Mouse (Mus musculus): Measurements from ENCODE around the gene Aldh4a1. TPM values are rescaled to one million over a fixed set of nuclear protein-coding genes. Genes with fewer than 3 reads are reported as not detected.
A peak's percentile ranks its signal among the peaks of the same experiment; 100 is the strongest.

Gene Aldh4a1
- polyA plus RNA-seq, 1 experiment from 2014 or later: 28.0 TPM

DNA sequence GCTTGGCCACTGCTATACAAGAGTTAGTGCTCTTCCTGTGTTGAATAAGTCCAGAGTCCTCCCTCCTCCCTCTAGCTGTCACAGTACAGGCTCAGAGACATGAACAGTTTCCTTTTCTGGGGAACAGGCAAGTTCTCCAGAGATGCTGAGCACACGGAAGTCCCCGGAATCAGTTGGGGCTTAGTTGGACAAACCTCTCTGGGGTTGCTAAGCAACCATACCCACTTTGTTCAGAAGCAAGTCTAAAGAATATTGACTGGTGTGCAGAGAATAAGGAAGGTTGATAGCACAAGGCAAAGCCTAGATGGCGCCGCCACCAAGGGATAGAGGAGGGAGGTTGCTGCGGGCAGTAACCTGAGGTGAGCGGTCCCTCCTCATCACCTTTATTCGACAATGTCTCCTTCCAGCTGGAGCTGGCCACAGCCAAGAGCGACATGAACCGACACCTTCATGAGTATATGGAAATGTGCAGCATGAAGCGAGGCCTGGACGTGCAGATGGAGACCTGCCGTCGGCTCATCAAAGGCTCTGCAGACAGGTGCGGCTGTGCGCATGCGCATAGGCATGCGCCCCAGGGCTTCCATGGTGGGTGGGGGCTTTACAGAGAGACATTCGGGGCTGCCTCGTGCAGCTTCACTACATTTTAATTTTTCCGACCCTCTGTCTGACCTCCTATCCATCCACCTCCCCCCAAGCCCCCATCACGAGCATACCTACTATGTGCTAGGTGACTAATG lies 8.0 kb upstream of the Aldh4a1 start:
- H3K4me1 ChIP-seq: peaks cover 30% of the 10 kb centered on the region
- H3K27me3 ChIP-seq (ENCODE audit: insufficient read depth, poor library complexity, severe bottlenecking): no peaks in the 10 kb centered on the region
- H3K36me3 ChIP-seq: peaks cover 48% of the 10 kb centered on the region
- no peak overlapping the region for H3K27ac ChIP-seq
- no peak for DNase-seq (ENCODE audit: low spot score)
- no peak overlapping the region for H3K4me3 ChIP-seq
- H3K9me3 ChIP-seq: 0 out of 2 replicates have a peak, but pooled peaks cover 5% of the 10 kb centered on the region
- WGBS: 88% methylated on average over 21 of the region's 21 CpGs

DNA sequence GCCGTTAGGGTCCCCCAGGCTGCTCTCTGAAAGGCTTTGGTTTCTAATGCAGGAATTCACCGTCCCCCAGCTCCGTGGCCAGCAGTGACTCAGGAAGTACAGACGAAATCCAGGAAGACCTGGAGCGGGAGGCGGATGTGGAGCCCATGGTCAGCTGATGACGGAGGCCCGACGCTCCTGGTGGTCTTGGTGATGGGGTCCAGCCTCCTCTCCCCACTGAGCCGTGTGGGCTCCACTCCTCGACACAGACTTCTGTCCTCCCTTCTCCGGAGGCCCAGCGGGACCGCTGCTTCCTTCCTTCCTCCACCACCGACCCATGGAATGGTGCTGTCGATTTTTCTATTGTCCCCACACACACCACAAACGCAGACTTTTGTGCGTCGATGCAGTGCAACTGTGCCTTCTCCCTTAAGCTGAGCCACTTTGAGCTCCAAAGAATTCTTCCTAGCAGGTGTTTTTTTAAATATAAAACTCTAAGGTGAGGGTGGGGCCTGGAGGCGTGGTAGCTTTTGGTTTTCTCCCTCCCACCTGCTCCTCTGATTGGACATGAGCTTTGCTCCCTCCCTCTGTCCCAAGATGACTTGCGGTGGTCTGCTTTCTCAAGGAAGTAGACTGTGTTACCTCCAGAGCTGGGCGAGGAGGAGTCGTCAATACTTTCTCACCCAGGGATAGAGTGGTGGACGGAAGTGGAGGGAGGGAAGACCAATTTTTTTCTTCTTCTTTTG lies 6.2 kb upstream of the Aldh4a1 start:
- Histone ChIP-seq H3K4me3 (peak overlapping the region; percentile 63), H3K9me3 (0 out of 2 replicates have a peak, but pooled peaks cover 5% of the 10 kb centered on the region), H3K27ac (peak overlapping the region; percentile 89), H3K36me3 (peaks cover 47% of the 10 kb centered on the region), H3K4me1 (peaks cover 23% of the 10 kb centered on the region), H3K27me3 (ENCODE audit: insufficient read depth, poor library complexity, severe bottlenecking) (no peaks in the 10 kb centered on the region)
- WGBS: 10% methylated on average over 24 of the region's 24 CpGs
- peak; percentile 89 for DNase-seq (ENCODE audit: low spot score)

DNA sequence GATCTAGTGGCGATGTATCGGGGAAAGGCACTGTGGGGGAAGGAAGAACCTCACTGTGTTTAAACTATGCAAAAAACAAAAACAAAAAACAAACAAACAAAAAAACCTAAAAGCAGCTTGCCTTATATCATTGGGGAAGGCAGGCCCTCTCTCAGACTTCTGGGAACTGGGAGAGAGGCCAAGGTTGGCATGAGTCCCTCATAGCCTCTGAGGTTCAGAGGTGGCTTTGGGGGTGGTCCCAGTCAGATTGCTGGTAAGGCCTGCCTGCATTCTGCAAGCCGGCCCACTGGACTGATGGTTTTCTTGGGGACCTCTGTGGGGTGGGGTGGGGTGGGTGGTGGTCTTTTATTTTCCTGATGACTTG lies 5.7 kb upstream of the Aldh4a1 start:
- peaks cover 21% of the 10 kb centered on the region for H3K4me1 ChIP-seq
- H3K27me3 ChIP-seq (ENCODE audit: insufficient read depth, poor library complexity, severe bottlenecking): no peaks in the 10 kb centered on the region
- DNase-seq (ENCODE audit: low spot score): no peak
- WGBS: 67% methylated on average over 3 of the region's 3 CpGs
- peak overlapping the region; percentile 89 for H3K27ac ChIP-seq
- H3K4me3 ChIP-seq: peak overlapping the region; percentile 63
- 0 out of 2 replicates have a peak, but pooled peaks cover 5% of the 10 kb centered on the region for H3K9me3 ChIP-seq
- peaks cover 47% of the 10 kb centered on the region for H3K36me3 ChIP-seq

DNA sequence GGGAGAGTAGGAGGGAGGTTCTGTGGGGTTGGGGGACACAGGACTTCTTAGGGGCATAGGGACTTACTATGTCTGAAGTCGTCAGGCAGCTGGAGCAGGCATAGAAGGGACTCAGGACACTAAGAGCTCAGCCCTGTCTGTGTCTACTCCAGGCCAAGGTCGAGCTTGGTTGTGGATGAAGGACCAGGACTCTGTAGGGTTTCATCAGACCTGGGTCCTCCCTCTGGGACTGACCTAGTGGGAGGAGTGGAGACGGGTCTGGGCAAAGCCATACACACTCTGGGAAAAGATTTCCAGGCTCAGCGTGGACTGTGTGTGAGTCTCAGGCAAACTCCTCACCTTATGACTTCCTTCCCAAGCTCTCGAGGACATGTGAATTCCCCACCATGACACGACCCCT lies 2.9 kb upstream of the Aldh4a1 start:
- Histone ChIP-seq H3K4me1 (peaks cover 42% of the 10 kb centered on the region), H3K9me3 (no peaks in the 10 kb centered on the region), H3K36me3 (peaks cover 23% of the 10 kb centered on the region), H3K27me3 (ENCODE audit: insufficient read depth, poor library complexity, severe bottlenecking) (peaks cover 13% of the 10 kb centered on the region; the same call in 1 of the 2 replicates), H3K4me3 (no peak overlapping the region), H3K27ac (no peak overlapping the region)
- no peak for DNase-seq (ENCODE audit: low spot score)
- WGBS: 71% methylated on average over 6 of the region's 6 CpGs

DNA sequence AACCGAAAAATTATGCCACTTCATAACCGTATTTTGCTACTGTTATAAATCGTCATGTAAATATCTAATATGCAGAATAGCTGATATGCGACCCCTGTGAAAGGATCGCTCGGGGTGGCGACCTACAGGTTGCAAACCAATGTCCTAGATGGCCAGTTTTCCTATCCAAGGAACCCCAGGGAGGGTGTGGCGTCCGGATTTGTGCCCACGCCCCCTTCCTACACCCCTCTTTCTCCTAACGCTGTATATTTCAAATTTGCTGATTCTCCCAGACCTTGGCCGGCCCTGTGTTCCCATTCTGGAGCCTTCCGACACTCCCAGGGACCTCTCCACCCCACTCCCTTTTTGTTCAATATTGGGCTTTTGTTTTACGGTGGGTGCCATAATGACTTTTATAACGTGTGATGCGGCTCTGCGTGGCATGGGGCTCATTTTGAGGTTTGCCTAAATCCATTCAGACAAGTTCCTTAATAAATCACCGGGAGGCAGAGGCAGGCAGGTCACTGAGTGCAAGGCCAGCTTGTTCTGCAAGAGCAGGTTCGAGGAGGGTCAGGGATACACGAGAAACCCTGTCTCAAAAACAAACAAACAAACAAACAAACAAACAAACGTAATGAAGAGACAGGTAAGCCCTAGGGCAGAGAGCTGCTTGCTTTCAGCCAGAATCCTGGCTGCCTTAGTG lies 909 bp downstream of the Aldh4a1 start:
- 29% methylated on average over 21 of the region's 21 CpGs for WGBS
- no peaks in the 10 kb centered on the region; the same call in 1 of the 2 replicates for H3K36me3 ChIP-seq
- H3K27me3 ChIP-seq (ENCODE audit: insufficient read depth, poor library complexity, severe bottlenecking): peaks cover 29% of the 10 kb centered on the region
- no peaks in the 10 kb centered on the region for H3K9me3 ChIP-seq
- no peak for DNase-seq (ENCODE audit: low spot score)
- peak overlapping the region; percentile 71 for H3K4me3 ChIP-seq
- H3K4me1 ChIP-seq: peaks cover 20% of the 10 kb centered on the region
- H3K27ac ChIP-seq: peak overlapping the region; percentile 95

DNA sequence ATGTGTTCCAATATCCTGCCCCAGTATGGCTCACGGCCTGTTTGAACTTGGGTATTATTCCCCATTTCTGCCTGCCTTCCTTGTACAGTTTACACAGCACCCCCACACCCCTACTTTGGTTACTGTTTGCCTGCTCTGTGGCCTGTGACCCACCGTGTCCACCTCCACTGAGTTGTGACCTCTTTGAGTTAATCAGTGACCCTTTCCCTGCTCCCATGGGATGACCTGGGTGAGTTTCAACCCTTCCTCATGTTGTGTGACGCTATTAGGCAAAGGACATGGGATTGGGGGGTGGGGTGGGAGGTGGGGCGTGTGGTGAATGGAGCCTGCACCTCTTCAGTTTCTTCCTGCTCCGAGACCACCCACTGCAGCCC lies 1.4 kb downstream of the Aldh4a1 start:
- 69% methylated on average over 5 of the region's 5 CpGs for WGBS
- DNase-seq (ENCODE audit: low spot score): no peak
- H3K4me3 ChIP-seq: no peak overlapping the region

DNA sequence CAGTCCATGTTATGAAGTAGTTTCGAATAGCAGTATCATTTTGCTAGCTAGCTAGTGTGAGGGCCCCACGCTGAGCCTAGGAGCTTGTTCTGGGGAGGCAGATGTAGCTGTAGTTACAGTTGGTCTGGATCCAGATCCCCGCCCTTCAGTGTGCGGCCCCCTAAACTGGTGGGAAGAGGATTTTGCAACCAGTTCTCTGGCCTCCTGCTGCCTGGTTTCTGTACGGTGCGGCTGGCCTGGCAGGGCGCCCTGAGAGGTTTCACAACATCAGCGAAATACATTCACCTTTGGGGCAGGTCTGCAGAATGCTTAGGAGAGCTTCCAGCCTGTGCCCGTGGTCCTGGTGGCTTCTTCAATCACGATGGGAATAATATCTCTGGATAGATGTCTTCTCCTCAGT lies 2.0 kb downstream of the Aldh4a1 start:
- Histone ChIP-seq H3K36me3 (no peaks in the 10 kb centered on the region; the same call in 1 of the 2 replicates), H3K27me3 (ENCODE audit: insufficient read depth, poor library complexity, severe bottlenecking) (peaks cover 29% of the 10 kb centered on the region), H3K27ac (no peak overlapping the region), H3K4me3 (no peak overlapping the region), H3K4me1 (peaks cover 28% of the 10 kb centered on the region), H3K9me3 (no peaks in the 10 kb centered on the region)
- no peak for DNase-seq (ENCODE audit: low spot score)
- 77% methylated on average over 10 of the region's 10 CpGs for WGBS

More for the DNA sequence above, 1.4 kb downstream of the Aldh4a1 start:
- Histone ChIP-seq H3K9me3 (no peaks in the 10 kb centered on the region), H3K36me3 (no peaks in the 10 kb centered on the region; the same call in 1 of the 2 replicates), H3K27me3 (ENCODE audit: insufficient read depth, poor library complexity, severe bottlenecking) (peaks cover 29% of the 10 kb centered on the region), H3K4me1 (peaks cover 24% of the 10 kb centered on the region), H3K27ac (no peak overlapping the region)

DNA sequence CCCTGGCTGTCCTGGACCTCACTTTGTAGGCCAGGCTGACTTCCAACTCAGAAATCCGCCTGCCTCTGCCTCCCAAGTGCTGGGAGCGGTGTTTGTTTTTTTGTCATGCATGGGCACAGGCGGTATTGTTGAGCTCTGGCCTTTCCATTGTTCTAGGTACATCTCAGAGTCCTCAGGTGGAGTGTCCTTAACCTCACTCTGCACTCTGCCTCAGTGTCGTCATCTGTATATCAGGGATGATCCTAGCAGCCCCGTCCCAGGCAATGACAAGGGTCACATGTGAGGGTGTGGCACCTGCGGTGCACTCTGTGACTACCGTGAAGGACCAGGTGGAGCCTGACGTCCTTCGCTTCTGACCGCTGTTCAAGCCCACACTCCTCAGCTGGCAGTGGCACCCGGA lies 4.7 kb downstream of the Aldh4a1 start:
- Histone ChIP-seq H3K4me3 (no peak overlapping the region), H3K36me3 (no peaks in the 10 kb centered on the region), H3K27ac (no peak overlapping the region), H3K9me3 (no peaks in the 10 kb centered on the region), H3K27me3 (ENCODE audit: insufficient read depth, poor library complexity, severe bottlenecking) (peaks cover 50% of the 10 kb centered on the region), H3K4me1 (peaks cover 30% of the 10 kb centered on the region)
- 87% methylated on average over 11 of the region's 11 CpGs for WGBS
- DNase-seq (ENCODE audit: low spot score): no peak

DNA sequence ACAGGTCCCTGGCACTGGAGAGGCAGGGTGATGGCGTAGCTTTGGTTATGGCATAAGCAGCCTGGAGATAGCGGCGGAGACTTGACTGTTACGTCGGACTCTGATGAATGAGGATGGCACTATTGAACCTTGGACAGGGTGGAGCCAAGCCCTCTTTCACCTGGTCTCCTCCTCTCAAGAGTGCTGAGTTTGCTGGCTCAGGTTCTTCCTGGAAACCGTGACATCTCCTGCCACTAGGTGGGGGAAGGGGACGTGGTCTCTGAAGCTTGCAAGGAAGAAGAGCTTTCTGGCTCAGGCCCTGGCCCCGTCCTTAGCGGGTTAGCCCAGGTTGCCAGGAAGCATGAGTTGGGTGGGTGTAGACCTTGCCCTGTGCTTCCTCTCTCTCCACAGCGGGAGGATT lies 7.5 kb downstream of the Aldh4a1 start:
- H3K27me3 ChIP-seq (ENCODE audit: insufficient read depth, poor library complexity, severe bottlenecking): peaks cover 59% of the 10 kb centered on the region
- WGBS: 61% methylated on average over 10 of the region's 10 CpGs
- no peak for DNase-seq (ENCODE audit: low spot score)

DNA sequence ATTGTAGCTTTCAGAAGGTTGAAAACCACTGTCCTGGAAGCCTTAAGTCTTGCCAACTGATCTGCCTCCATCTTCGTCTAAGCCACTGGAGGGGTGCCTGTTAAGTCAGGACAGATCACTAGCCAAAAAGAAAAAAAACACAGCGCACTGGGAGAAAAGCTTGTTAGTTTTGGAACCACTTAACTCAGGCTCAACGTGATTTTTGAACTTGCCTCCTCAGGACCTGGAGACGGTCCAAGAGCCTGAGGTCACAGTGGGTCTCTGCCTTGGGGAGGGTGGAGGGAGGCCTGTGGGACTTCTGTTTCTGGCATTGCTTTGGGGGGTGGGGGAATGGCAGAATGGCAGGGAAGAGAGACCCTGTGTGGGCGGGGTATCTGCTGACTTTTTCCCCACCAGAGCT lies 8.5 kb downstream of the Aldh4a1 start:
- Histone ChIP-seq H3K4me1 (peaks cover 12% of the 10 kb centered on the region), H3K27me3 (ENCODE audit: insufficient read depth, poor library complexity, severe bottlenecking) (peaks cover 60% of the 10 kb centered on the region), H3K9me3 (no peaks in the 10 kb centered on the region), H3K4me3 (no peak overlapping the region), H3K27ac (no peak overlapping the region), H3K36me3 (0 out of 2 replicates have a peak, but pooled peaks cover 3% of the 10 kb centered on the region)
- WGBS: 71% methylated on average over 5 of the region's 5 CpGs
- no peak for DNase-seq (ENCODE audit: low spot score)

More for the DNA sequence above, 7.5 kb downstream of the Aldh4a1 start:
- Histone ChIP-seq H3K27ac (no peak overlapping the region), H3K4me3 (no peak overlapping the region), H3K36me3 (no peaks in the 10 kb centered on the region), H3K4me1 (peaks cover 12% of the 10 kb centered on the region), H3K9me3 (no peaks in the 10 kb centered on the region)

DNA sequence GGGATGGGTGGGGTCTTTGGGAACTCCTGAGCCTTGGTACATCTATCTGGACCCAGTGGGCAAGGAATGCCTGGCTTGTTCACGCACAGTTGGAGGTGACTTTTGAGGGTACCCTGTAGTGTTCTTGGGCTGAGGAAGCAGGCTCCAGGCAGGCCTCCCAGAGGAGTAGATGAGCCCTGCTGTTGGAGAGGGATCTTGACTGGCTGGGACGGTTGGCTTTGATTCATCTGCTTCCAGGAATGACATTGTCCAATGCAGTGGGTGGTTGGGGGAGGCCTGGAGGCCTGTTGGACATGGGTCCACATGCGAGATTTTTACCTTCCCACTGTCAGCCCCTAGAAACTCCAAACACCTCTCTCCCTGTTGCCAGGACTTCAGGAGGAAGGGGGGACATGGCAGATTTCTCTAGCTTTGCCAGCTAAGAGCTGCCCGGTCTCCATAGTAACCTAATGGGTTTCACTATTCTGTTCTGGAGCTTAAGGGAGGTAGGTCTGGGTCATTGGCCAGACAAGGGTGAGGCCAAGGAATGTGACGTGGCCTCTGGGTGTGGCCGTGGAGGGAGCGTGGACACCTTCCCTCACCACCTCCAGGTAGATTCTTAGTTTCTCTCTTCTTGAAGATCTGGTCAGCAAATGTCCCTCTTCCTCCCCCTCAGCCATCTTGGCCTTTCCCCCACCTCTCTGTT lies 9.0 kb downstream of the Aldh4a1 start:
- Histone ChIP-seq H3K27me3 (ENCODE audit: insufficient read depth, poor library complexity, severe bottlenecking) (peaks cover 61% of the 10 kb centered on the region), H3K4me3 (no peak overlapping the region), H3K9me3 (no peaks in the 10 kb centered on the region), H3K27ac (no peak overlapping the region), H3K4me1 (peaks cover 12% of the 10 kb centered on the region), H3K36me3 (0 out of 2 replicates have a peak, but pooled peaks cover 3% of the 10 kb centered on the region)
- no peak for DNase-seq (ENCODE audit: low spot score)
- 85% methylated on average over 7 of the region's 7 CpGs for WGBS

DNA sequence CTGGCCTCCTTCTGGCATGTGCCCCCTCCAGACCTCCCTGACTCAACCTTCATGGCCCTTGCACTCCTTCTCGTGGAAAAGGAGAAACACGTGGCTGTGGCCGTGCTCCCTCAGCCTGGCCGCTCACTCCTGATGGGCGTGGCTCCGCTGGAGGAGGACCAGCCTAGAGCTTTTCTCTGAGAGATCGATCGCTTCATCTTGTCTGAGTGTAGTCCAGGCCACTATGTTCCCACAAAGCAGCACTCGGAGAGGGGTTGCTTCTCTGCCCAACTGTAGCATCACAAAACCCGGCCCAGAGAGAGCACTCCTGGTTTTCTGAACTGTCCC lies 9.6 kb downstream of the Aldh4a1 start:
- no peaks in the 10 kb centered on the region for H3K9me3 ChIP-seq
- peaks cover 12% of the 10 kb centered on the region for H3K4me1 ChIP-seq
- H3K27ac ChIP-seq: no peak overlapping the region
- peaks cover 66% of the 10 kb centered on the region for H3K27me3 ChIP-seq (ENCODE audit: insufficient read depth, poor library complexity, severe bottlenecking)
- no peak for DNase-seq (ENCODE audit: low spot score)
- H3K36me3 ChIP-seq: peaks cover 3% of the 10 kb centered on the region; the same call in 1 of the 2 replicates
- H3K4me3 ChIP-seq: no peak overlapping the region
- 83% methylated on average over 10 of the region's 10 CpGs for WGBS
